Mouse (Mus musculus) natural killer cell, adult 2 months (primary cell): Measurements from ENCODE around the gene Hecw2.

Source experiments
- DNase-seq, 2 experiments: peaks; one replicate each; pipeline ENCODE4 v3.0.0; 2022; ENCODE audit warnings: low spot score in 2 of 2

The Hecw2 gene

GRCm38 (mm10) chr1:53838182-53838859 lies 356.6 kb downstream of the Hecw2 start:
- DNase-seq, result peak; percentile 35 to 36

GRCm38 (mm10) chr1:53830286-53830685 lies 364.7 kb downstream of the Hecw2 start:
- no peak for DNase-seq

- DNase-seq, result no peak
These were observed 365.9 kb downstream of the Hecw2 start for GRCm38 (mm10) chr1:53829089-53829488.

- DNase-seq, result no peak
These were observed 370.3 kb downstream of the Hecw2 start for GRCm38 (mm10) chr1:53824446-53825337.

GRCm38 (mm10) chr1:53823687-53824445 lies 371.1 kb downstream of the Hecw2 start:
- DNase-seq, result peak; percentile 50 to 79

GRCm38 (mm10) chr1:53821983-53822382 lies 373.0 kb downstream of the Hecw2 start:
- DNase-seq, result no peak

- no peak for DNase-seq
These were observed 374.8 kb downstream of the Hecw2 start for GRCm38 (mm10) chr1:53820041-53820632.

GRCm38 (mm10) chr1:53818072-53818862 lies 376.7 kb downstream of the Hecw2 start:
- no peak for DNase-seq

- DNase-seq, result no peak
These were observed 378.6 kb downstream of the Hecw2 start for GRCm38 (mm10) chr1:53816353-53816752.

GRCm38 (mm10) chr1:53814077-53814705 lies 380.8 kb downstream of the Hecw2 start:
- DNase-seq, result no peak

- DNase-seq, result no peak
These were observed 383.0 kb downstream of the Hecw2 start for GRCm38 (mm10) chr1:53811919-53812318.

- DNase-seq, result no peak
These were observed 386.7 kb downstream of the Hecw2 start for GRCm38 (mm10) chr1:53808229-53808628.

GRCm38 (mm10) chr1:53797811-53798210 lies 397.2 kb downstream of the Hecw2 start:
- DNase-seq, result peak; percentile 45

GRCm38 (mm10) chr1:53797074-53797473 lies 397.9 kb downstream of the Hecw2 start:
- DNase-seq, result peak; percentile 34 to 42

GRCm38 (mm10) chr1:53796271-53796670 lies 398.7 kb downstream of the Hecw2 start:
- no peak for DNase-seq

GRCm38 (mm10) chr1:53795591-53795990 lies 399.4 kb downstream of the Hecw2 start:
- no peak for DNase-seq

- DNase-seq, result no peak
These were observed 399.9 kb downstream of the Hecw2 start for GRCm38 (mm10) chr1:53795081-53795480.

- no peak for DNase-seq
These were observed 400.7 kb downstream of the Hecw2 start for GRCm38 (mm10) chr1:53794279-53794678.

GRCm38 (mm10) chr1:53791343-53791742 lies 403.6 kb downstream of the Hecw2 start:
- peak; percentile 88 to 92 for DNase-seq

- DNase-seq, result peak; percentile 88 to 92
These were observed 410.1 kb downstream of the Hecw2 start, which contains the start of gene Stk17b for GRCm38 (mm10) chr1:53784721-53785418. Stk17b (minus strand) TSS chr1:53785224.
